Mouse (Mus musculus) kidney, adult 2 months (tissue): ENCODE measurements around the gene Arhgap32. TPM values are rescaled to one million over a fixed set of nuclear protein-coding genes. Genes with fewer than 3 reads are reported as not detected.

Experiments used
- DNase-seq: peaks from one replicate; pipeline ENCODE4 v3.0.0; 2021
- H3K27ac ChIP-seq: fragments of 200-500 bp; 2 replicates; pipeline ENCODE4 v1.5.1; 2012; ENCODE audit warnings: low read depth, low read length, control low read depth, inconsistent platforms; ENCODE audit not compliant: insufficient read depth
- H3K27me3 ChIP-seq: fragments of 200-500 bp; replicated peaks from 2 replicates; pipeline ENCODE4 v1.6.1; 2012; ENCODE audit warnings: mild to moderate bottlenecking, moderate library complexity, low read length, inconsistent platforms; ENCODE audit not compliant: control insufficient read depth, insufficient read depth
- H3K36me3 ChIP-seq: fragments of 200-500 bp; 2 replicates; pipeline ENCODE4 v1.6.1; 2012; ENCODE audit warnings: mild to moderate bottlenecking, moderate library complexity, low read length, inconsistent platforms; ENCODE audit not compliant: control insufficient read depth, insufficient read depth
- H3K4me1 ChIP-seq: fragments of 200-500 bp; 2 replicates; pipeline ENCODE4 v1.6.1; 2011; ENCODE audit warnings: low read length; ENCODE audit not compliant: control insufficient read depth, insufficient read depth
- H3K4me3 ChIP-seq: fragments of 200-500 bp; 2 replicates; pipeline ENCODE4 v1.5.1; 2011; ENCODE audit warnings: mild to moderate bottlenecking, low read depth, low read length, control low read depth; ENCODE audit not compliant: insufficient read depth
- CTCF ChIP-seq: fragments of 200-500 bp; conservative IDR thresholded peaks from 2 replicates; pipeline ENCODE4 v1.5.1; 2011; ENCODE audit warnings: low read depth, mild to moderate bottlenecking, control low read depth, low read length, moderate library complexity, mixed read lengths; ENCODE audit not compliant: insufficient read depth, insufficient read length
- POLR2A ChIP-seq: fragments of 200-500 bp; IDR thresholded peaks from one replicate; pipeline ENCODE4 v1.6.1; 2011; ENCODE audit warnings: low read depth, low read length, control low read depth
- WGBS: fragments of 180-500 bp; shearing (Covaris S2); methylation state at CpG from one replicate; pipeline ENCODE4 v1.1.7; 2018; 5-methylcytosine and 5-hydroxymethylcytosine counted together
- polyA plus RNA-seq: library from polyadenylated mRNA; depleted of rRNA; stranded (reverse); fragments of >200 nt; gene quantifications from 2 replicates; pipeline ENCODE4 v1.2.3, GENCODE M21; 2012

The Arhgap32 gene
- polyA plus RNA-seq, 1 experiment: 9.5 TPM

DNA sequence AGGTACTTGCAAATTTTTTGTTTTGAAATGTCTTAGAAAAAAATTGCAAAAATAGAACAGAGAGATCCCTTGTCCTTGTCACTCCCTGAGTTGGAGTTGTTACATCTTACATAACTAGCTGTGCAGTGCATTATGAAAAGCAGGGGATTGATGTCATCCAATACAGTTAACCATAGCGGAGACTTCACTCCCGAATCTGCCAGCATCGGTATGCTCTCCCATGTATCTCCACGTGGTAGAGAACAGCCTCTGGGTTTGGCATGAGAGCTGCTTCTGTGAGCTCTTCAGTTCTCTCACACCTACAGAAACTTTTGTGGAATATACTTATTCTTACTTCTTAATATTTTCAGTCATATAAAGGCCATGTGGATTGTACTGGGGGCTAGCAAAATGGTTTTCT is 106.2 kb downstream of the Arhgap32 start:
- H3K27ac ChIP-seq: no peak overlapping the region
- WGBS: 82% methylated on average over 4 of the region's 4 CpGs
- H3K36me3 ChIP-seq: no peaks in the 10 kb centered on the region
- TF ChIP-seq POLR2A (no peak), CTCF (no peak)
- no peak for DNase-seq
- H3K4me3 ChIP-seq: no peak overlapping the region
- H3K4me1 ChIP-seq: peaks cover 11% of the 10 kb centered on the region
- H3K27me3 ChIP-seq: no peaks in the 10 kb centered on the region

DNA sequence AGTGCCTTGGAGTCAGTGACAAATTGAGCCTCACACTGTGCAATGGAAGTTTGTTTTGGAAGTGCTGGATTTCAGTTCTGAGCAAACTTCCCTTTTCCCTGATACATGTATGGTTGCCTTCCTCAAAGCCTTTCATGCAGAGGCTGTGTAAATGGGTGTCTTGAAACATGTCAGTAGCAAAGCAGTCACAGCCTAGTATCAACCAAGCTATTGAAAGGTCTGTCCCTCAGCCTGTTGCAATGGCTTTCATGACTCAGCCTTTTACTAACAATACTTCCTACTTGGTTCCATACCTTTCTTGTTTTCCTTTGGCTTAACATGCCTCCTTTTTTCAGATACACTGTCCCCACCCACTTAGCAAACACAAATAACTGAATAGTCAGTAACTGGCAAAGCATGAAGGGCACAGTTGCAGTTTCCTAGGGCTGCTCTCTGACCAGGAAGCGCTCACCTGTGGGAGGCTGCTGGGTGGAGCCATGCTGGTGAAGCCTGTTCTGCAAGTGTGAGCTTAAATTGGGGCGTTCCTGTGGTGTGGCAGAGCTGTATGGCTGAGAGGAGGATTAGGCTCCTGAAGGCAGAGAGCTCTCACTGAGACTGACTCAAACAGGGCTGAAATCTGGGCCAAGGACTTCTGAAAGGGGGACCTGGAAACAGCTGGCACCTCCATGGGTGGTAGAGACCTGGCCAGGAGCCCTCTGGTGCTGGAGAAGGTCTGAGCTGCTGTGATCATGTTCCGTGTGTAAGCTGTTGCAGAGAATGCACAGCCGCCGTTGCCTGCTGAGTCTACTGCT is 108.0 kb downstream of the Arhgap32 start:
- WGBS: 26% methylated on average over 5 of the region's 5 CpGs
- Histone ChIP-seq H3K27ac (peak overlapping the region; percentile 99), H3K4me1 (peaks cover 11% of the 10 kb centered on the region), H3K4me3 (peak overlapping the region; percentile 43), H3K27me3 (no peaks in the 10 kb centered on the region), H3K36me3 (no peaks in the 10 kb centered on the region)
- TF ChIP-seq CTCF (no peak), POLR2A (peak; percentile 39)
- peak; percentile 85 for DNase-seq

DNA sequence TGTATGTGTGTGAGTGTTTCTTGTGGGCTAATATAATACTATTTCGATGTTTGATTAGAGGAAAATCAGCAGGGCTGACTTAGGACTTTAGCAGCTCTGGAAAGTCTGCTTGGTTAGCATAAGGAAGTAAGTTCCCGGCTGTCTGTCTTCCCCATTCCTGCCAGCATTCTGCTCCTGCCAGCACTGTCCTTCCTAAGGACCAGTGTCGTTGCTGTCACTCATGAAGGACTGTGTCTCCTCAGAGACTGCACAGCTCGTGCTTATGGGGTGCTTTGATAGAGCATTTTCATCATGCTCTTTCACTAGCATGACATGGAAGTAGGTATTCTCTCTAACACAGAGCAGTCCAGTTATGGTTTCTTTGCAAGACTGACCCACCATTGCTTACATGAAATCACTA is 109.0 kb downstream of the Arhgap32 start:
- TF ChIP-seq POLR2A: no peak
- no peak for TF ChIP-seq CTCF
- Histone ChIP-seq H3K4me1 (peaks cover 11% of the 10 kb centered on the region), H3K27me3 (no peaks in the 10 kb centered on the region), H3K27ac (peak overlapping the region; percentile 52), H3K4me3 (peak overlapping the region; percentile 59), H3K36me3 (no peaks in the 10 kb centered on the region)
- DNase-seq: no peak
- WGBS: 45% methylated on average over 4 of the region's 4 CpGs

DNA sequence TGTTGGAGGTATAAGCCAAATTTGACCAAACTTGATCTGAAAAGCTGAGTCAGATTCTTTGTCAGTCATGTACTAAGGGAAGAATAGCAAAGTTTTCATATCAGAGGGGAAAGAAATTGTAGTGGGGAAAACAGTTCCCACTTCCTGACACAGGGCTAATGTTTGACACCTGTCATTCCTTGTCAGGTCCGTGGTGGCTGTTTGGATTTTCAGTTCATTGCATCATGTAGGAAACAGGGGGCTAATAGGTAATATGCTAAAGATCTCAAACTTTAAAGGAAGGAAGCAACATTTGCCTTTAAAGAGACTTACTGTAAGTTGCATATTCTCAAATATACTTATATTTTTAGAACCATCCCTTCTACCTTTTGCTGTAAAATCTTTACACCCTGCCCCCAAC is 109.6 kb downstream of the Arhgap32 start:
- 31% methylated on average over 1 of the region's 1 CpGs for WGBS
- peak overlapping the region; percentile 56 for H3K27ac ChIP-seq

DNA sequence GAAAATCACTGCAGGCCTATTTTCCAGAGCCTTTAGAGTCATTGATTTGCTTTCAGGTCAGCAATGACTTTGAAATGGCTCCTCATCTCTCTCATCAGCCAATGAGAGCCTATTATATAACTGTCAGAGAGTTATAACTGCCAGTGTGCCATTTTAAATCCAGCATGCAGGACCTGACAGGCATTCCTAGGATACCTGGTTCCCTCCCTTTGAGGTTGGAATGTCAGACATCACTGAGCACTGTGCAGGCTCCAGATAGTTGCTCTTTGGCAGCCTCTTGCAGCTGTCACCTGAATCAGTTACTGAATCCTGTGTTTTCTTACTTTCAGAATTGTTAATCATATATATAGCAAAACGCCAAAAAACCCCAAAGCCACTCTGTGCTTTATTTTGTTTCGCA is 111.1 kb downstream of the Arhgap32 start:
- no peaks in the 10 kb centered on the region for H3K36me3 ChIP-seq
- 48% methylated on average over 2 of the region's 2 CpGs for WGBS
- TF ChIP-seq CTCF (no peak), POLR2A (no peak)
- DNase-seq: peak; percentile 56
- no peak overlapping the region for H3K4me3 ChIP-seq
- peak overlapping the region; percentile 95 for H3K27ac ChIP-seq
- H3K27me3 ChIP-seq: no peaks in the 10 kb centered on the region
- peaks cover 11% of the 10 kb centered on the region for H3K4me1 ChIP-seq

More for the DNA sequence above, 109.6 kb downstream of the Arhgap32 start:
- peaks cover 11% of the 10 kb centered on the region for H3K4me1 ChIP-seq
- no peak for TF ChIP-seq POLR2A
- H3K36me3 ChIP-seq: no peaks in the 10 kb centered on the region
- H3K4me3 ChIP-seq: peak overlapping the region; percentile 41; the same call in 1 of the 2 replicates
- DNase-seq: no peak
- no peaks in the 10 kb centered on the region for H3K27me3 ChIP-seq

DNA sequence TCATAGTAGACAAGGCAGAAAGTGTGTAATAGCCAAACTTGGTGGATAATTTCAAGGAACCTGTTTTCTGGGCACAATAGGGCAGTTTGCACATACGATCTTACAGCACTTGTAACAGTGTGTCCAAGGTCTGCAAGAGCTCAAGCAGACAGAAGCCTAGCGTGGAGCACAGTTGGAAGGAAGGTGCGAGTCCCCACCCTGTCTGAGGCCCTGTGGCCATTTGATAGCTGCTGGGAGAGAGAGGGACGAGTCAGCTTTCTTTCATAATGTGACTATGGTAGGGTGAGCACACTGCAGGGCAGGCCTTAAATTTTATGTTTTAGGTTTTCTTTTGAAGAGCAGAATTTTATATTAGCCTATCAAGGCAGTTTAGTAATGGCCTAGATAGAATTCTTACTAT is 117.7 kb downstream of the Arhgap32 start:
- DNase-seq: no peak
- H3K4me1 ChIP-seq: peaks cover 5% of the 10 kb centered on the region; the same call in 1 of the 2 replicates

DNA sequence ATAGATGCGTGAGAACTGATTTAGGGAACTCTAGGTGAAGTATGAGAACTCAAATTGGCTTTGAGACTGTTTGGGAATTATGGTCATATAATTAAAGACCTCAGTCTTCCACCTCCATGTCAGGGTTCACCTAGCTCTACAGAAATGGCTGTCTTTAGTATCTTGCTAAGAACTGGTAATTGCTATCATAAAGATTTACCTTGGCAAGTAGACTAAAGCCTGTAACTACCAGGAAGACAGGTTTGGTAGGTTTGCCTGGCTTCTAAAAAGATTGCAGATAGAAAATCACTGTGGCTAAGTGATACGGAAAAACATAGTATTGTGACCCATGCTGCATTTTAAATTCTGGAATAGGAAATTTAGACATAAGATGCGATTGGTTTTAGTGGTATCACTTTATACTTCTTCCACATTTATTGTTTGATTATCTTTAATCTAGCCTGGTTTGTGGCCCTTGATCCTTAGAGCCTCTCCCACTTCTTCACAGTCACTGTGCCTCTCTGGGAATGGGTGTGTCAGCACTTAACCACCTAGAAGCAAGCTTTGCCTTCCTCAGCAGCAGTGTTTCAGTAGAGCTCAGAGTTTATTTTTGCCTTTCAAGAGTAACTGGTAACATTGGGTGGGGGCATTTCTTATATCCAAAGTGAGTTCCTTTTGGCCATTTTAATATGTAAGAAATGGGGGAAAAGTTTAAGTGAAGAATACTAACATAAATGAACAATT is 119.0 kb downstream of the Arhgap32 start:
- Histone ChIP-seq H3K4me1 (peaks cover 5% of the 10 kb centered on the region; the same call in 1 of the 2 replicates), H3K4me3 (no peak overlapping the region), H3K36me3 (no peaks in the 10 kb centered on the region), H3K27me3 (no peaks in the 10 kb centered on the region), H3K27ac (no peak overlapping the region)
- TF ChIP-seq CTCF (no peak), POLR2A (no peak)
- WGBS: 73% methylated on average over 3 of the region's 3 CpGs
- no peak for DNase-seq

More for the DNA sequence above, 117.7 kb downstream of the Arhgap32 start:
- Histone ChIP-seq H3K36me3 (no peaks in the 10 kb centered on the region), H3K27me3 (no peaks in the 10 kb centered on the region), H3K4me3 (no peak overlapping the region), H3K27ac (no peak overlapping the region)
- WGBS: 81% methylated on average over 4 of the region's 4 CpGs
- TF ChIP-seq CTCF: no peak
- no peak for TF ChIP-seq POLR2A
